Mouse (Mus musculus): ENCODE results near the gene Vmn1r77.
"Not testable (repeated sequence)": the region's sequence is repeated elsewhere in the genome, so short reads cannot be mapped to it uniquely, and the experiment has no call there.

The Vmn1r77 gene

DNA sequence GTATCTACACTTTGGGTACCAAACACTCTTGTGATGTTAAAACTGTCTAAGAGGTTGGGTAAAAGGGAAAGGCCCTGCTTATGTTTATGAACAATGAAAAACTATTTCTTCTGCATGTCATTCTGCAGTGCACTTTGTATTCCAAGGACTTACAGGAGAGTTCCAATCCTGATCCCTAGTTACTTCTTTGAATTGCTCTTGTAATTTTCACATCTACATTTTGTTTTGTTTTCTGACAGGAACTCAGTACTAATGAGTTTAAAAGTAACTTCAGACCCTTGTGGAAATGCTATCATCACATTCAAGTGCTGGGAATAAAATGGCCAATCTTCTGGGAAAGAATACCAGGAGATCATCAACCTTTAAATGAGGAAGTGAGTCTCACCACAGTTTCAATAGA lies at the start of gene Vmn1r77:
Gene Vmn1r77 (plus strand): TSS at position 301 of the 400 bp plus-strand sequence.
- not testable (repeated sequence) for DNase-seq

DNA sequence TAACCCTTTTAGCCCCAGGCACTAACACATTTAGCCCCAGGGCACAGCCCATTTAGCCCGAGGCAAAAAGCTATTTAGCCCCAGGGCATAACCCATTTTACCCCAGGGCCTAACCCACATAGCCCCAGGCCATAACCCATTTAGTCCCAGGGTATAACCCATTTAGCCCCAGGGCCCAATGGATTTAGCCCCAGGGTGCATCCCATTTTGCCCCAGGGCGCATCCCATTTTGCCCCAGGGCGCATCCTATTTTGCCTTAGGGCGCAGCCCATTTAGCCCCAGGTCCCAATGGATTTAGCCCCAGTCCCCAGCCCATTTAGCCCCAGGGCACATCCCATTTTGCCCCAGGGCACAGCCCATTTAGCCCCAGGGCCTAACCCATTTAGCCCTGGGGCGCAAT lies 25.1 kb upstream of the Vmn1r77 start:
- not testable (repeated sequence) for DNase-seq

- DNase-seq: not testable (repeated sequence)
These were observed 24.2 kb upstream of the Vmn1r77 start for GRCm38 (mm10) chr7:12012392-12012791.

DNA sequence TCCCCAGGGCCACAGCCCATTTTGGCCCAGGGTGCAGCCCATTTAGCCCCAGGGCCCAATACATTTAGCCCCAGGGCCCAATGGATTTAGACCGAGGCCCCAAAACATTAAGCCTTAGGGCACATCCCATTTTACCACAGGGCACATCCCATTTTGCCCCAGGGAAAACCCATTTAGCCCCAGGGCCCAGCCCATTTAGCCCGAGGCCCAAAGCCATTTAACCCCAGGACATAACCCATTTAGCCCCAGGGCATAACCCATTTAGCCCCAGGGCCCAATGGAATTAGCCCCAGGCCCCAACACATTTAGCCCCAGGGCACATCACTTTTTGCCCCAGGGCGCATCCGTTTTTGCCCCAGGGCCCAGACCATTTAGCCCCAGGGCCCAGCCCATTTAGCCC lies 23.4 kb upstream of the Vmn1r77 start:
- DNase-seq: no peak

DNA sequence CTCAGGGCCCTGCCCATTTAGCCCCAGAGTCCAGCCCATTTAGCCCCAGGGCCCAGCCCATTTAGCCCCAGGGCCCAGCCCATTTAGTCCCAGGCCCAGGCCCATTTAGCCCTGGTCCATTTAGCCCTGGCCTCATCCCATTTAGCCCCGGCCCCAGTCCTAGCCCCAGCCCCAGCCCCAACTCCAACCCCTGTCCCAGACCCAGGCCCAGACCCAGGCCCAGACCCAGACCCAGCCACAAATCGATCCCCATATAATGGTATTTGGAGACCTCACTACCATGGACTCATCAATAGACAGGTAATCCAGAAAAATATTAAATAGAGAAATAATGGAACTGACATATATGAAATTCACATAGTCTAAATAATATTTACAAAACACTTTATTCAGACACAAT lies 18.7 kb upstream of the Vmn1r77 start:
- DNase-seq: not testable (repeated sequence)

- DNase-seq: no peak
These were observed 4.1 kb downstream of the Vmn1r77 start for GRCm38 (mm10) chr7:12040664-12041063.

All from embryo, embryonic 11 days (tissue).